Mouse (Mus musculus) ES-E14 (cell line): ENCODE measurements around the gene Grip1. TPM values are rescaled to one million over a fixed set of nuclear protein-coding genes. Genes with fewer than 3 reads are reported as not detected.

ENCODE experiments used
- DNase-seq: peaks from one replicate; pipeline ENCODE4 v3.0.0-alpha.2; 2013; ENCODE audit warnings: low read depth, low spot score
- H3K27ac ChIP-seq: 2 replicates; pipeline ENCODE4 v1.5.1; 2012; ENCODE audit warnings: low read depth, mild to moderate bottlenecking, low read length, moderate library complexity, mixed read lengths; ENCODE audit not compliant: poor library complexity, insufficient read depth, severe bottlenecking
- H3K36me3 ChIP-seq: 2 replicates; pipeline ENCODE4 v1.6.1; 2012; ENCODE audit warnings: mild to moderate bottlenecking, low read length, moderate library complexity, mixed read lengths; ENCODE audit not compliant: control insufficient read depth, poor library complexity, insufficient read depth, severe bottlenecking
- H3K4me1 ChIP-seq, 2 experiments: fragments of 150-350 bp in 1 of 2; sonication (generic) in 1 of 2; 2 replicates each; pipeline ENCODE4 v1.6.1; 2012; ENCODE audit warnings: low read length in 2 of 2, mild to moderate bottlenecking in 1 of 2, mixed read lengths in 1 of 2; ENCODE audit not compliant: control insufficient read depth in 2 of 2, insufficient read depth in 2 of 2, poor library complexity in 1 of 2
- H3K4me3 ChIP-seq, 2 experiments: fragments of 150-350 bp in 1 of 2; sonication (generic) in 1 of 2; 2 replicates each; pipeline ENCODE4 v1.5.1; 2012; ENCODE audit warnings: low read length in 2 of 2, low read depth in 1 of 2, mild to moderate bottlenecking in 1 of 2, mixed read lengths in 1 of 2; ENCODE audit not compliant: insufficient read depth in 1 of 2, poor library complexity in 1 of 2, severe bottlenecking in 1 of 2
- H3K9ac ChIP-seq: 2 replicates; pipeline ENCODE4 v1.6.1; 2012; ENCODE audit warnings: low read depth, mild to moderate bottlenecking, low read length, mixed read lengths; ENCODE audit not compliant: poor library complexity, insufficient read depth, severe bottlenecking
- H3K9me3 ChIP-seq: fragments of 150-350 bp; sonication (generic); 2 replicates; pipeline ENCODE4 v1.6.1; 2012; ENCODE audit warnings: low read depth, mild to moderate bottlenecking, low read length; ENCODE audit not compliant: control insufficient read depth, insufficient read depth
- CHD2 ChIP-seq: IDR thresholded peaks from 2 replicates; pipeline ENCODE4 v1.6.1; 2014; ENCODE audit warnings: mild to moderate bottlenecking, low read depth, low read length, inconsistent platforms
- HCFC1 ChIP-seq: IDR thresholded peaks from 2 replicates; pipeline ENCODE4 v1.6.1; 2012; ENCODE audit warnings: low read length, inconsistent platforms, borderline replicate concordance; ENCODE audit not compliant: insufficient read depth
- MAFK ChIP-seq: IDR thresholded peaks from 2 replicates; pipeline ENCODE4 v1.6.1; 2014; ENCODE audit warnings: mild to moderate bottlenecking, low read depth, low read length, inconsistent platforms; ENCODE audit not compliant: insufficient read depth
- ZC3H11A ChIP-seq: IDR thresholded peaks from 2 replicates; pipeline ENCODE4 v1.6.1; 2012; ENCODE audit warnings: low read depth, mild to moderate bottlenecking, inconsistent platforms, low read length, borderline replicate concordance
- ZNF384 ChIP-seq: IDR thresholded peaks from 2 replicates; pipeline ENCODE4 v1.6.1; 2012; ENCODE audit warnings: low read depth, low read length, inconsistent platforms
- in situ Hi-C, 2 experiments: fragments of 600-800 bp; cut with MboI; formaldehyde crosslinking; loops; one replicate each; pipeline ENCODE4 v1.15.1; 2025; ENCODE audit warnings: low sequenced_read_pairs in 2 of 2, inconsistent platforms in 1 of 2; ENCODE audit not compliant: unreplicated experiment in 2 of 2
- total RNA-seq: library from RNA; depleted of rRNA; stranded (reverse); fragments of 300-350 nt; gene quantifications from 2 replicates; pipeline ENCODE4 v1.2.3, GENCODE M21; 2012

Gene Grip1
- total RNA-seq, 1 experiment = 4.2 TPM

GRCm38 (mm10) chr10:119917995-119918394 is 464.4 kb downstream of the Grip1 start:
- Histone ChIP-seq H3K36me3 (no peaks in the 10 kb centered on the region), H3K4me3 (no peak overlapping the region), H3K27ac (no peak overlapping the region), H3K4me1 (no peaks in the 10 kb centered on the region), H3K9me3 (no peaks in the 10 kb centered on the region), H3K9ac (no peak overlapping the region)
- TF ChIP-seq HCFC1 (no peak), ZC3H11A (no peak), MAFK (no peak), CHD2 (no peak), ZNF384 (no peak)
- no peak for DNase-seq
- in situ Hi-C loops = no loop called here

GRCm38 (mm10) chr10:119927963-119928362 is 474.3 kb downstream of the Grip1 start:
- Histone ChIP-seq H3K36me3 (no peaks in the 10 kb centered on the region), H3K9me3 (no peaks in the 10 kb centered on the region), H3K27ac (no peak overlapping the region), H3K9ac (no peak overlapping the region), H3K4me3 (no peak overlapping the region), H3K4me1 (0 out of 4 replicates have a peak, but pooled peaks cover 0 to 2% of the 10 kb centered on the region in 2 experiments)
- DNase-seq = no peak
- in situ Hi-C loops = no loop called here
- TF ChIP-seq ZNF384 (no peak), CHD2 (no peak), HCFC1 (no peak), MAFK (no peak), ZC3H11A (no peak)

- H3K36me3 ChIP-seq = no peaks in the 10 kb centered on the region
- H3K4me3 ChIP-seq = no peak overlapping the region
- H3K9ac ChIP-seq = no peak overlapping the region
- no peak for TF ChIP-seq ZC3H11A
- H3K27ac ChIP-seq = no peak overlapping the region
- in situ Hi-C loops = no loop called here
- H3K9me3 ChIP-seq = no peaks in the 10 kb centered on the region
- H3K4me1 ChIP-seq = 0 out of 4 replicates have a peak, but pooled peaks cover 0 to 2% of the 10 kb centered on the region in 2 experiments
- DNase-seq = no peak
Measured at GRCm38 (mm10) chr10:119928921-119929320, 475.3 kb downstream of the Grip1 start.

GRCm38 (mm10) chr10:119932794-119933193 is 479.2 kb downstream of the Grip1 start:
- in situ Hi-C loops = no loop called here
- no peak for DNase-seq
- no peaks in the 10 kb centered on the region for H3K9me3 ChIP-seq
- H3K27ac ChIP-seq = no peak overlapping the region
- no peak for TF ChIP-seq HCFC1
- H3K4me1 ChIP-seq = peaks cover 0 to 2% of the 10 kb centered on the region in 2 experiments; a peak in 1 of 4 replicates
- H3K4me3 ChIP-seq = no peak overlapping the region
- H3K9ac ChIP-seq = no peak overlapping the region
- no peaks in the 10 kb centered on the region for H3K36me3 ChIP-seq

GRCm38 (mm10) chr10:119933362-119933761 is 479.7 kb downstream of the Grip1 start:
- in situ Hi-C loops = no loop called here
- Histone ChIP-seq H3K36me3 (no peaks in the 10 kb centered on the region), H3K9me3 (no peaks in the 10 kb centered on the region), H3K4me3 (no peak overlapping the region), H3K9ac (no peak overlapping the region), H3K4me1 (peaks cover 0 to 2% of the 10 kb centered on the region in 2 experiments; a peak in 1 of 4 replicates), H3K27ac (no peak overlapping the region)
- no peak for DNase-seq
- TF ChIP-seq ZNF384 (no peak), ZC3H11A (no peak), CHD2 (no peak), MAFK (no peak), HCFC1 (no peak)
